Mouse (Mus musculus) forebrain, embryonic 14.5 days (tissue): ENCODE results near the gene Fdx1. TPM values are rescaled to one million over a fixed set of nuclear protein-coding genes. Genes with fewer than 3 reads are reported as not detected.

Experiments
- ATAC-seq: fragments of 200-750 bp; cut with Nextera tagmentation; 2 replicates; pipeline ENCODE4 v1.8.0; 2017; ENCODE audit warnings: mild to moderate bottlenecking, moderate library complexity
- DNase-seq: peaks from one replicate; pipeline ENCODE4 v3.0.0-alpha.2; 2015; ENCODE audit warnings: low spot score
- H3K27ac ChIP-seq: fragments of 300-500 bp; sonication (generic); 2 replicates; pipeline ENCODE4 v1.5.1; 2014; ENCODE audit warnings: low read depth, mild to moderate bottlenecking, control low read depth, low read length, moderate library complexity
- H3K27me3 ChIP-seq: fragments of 300-500 bp; sonication (generic); replicated peaks from 2 replicates; pipeline ENCODE4 v1.6.1; 2014; ENCODE audit warnings: low read length, control low read depth, mixed read lengths; ENCODE audit not compliant: control insufficient read depth, insufficient read depth
- H3K36me3 ChIP-seq: fragments of 300-500 bp; sonication (generic); 2 replicates; pipeline ENCODE4 v1.6.1; 2014; ENCODE audit warnings: low read length, control low read depth; ENCODE audit not compliant: control insufficient read depth, insufficient read depth
- H3K4me1 ChIP-seq: fragments of 300-500 bp; sonication (generic); 2 replicates; pipeline ENCODE4 v1.6.1; 2014; ENCODE audit warnings: antibody characterized with exemption, low read length, control low read depth; ENCODE audit not compliant: control insufficient read depth, insufficient read depth
- H3K4me2 ChIP-seq: fragments of 300-500 bp; sonication (generic); 2 replicates; pipeline ENCODE4 v1.6.1; 2014; ENCODE audit warnings: mild to moderate bottlenecking, control low read depth, low read length
- H3K4me3 ChIP-seq: fragments of 300-500 bp; sonication (generic); 2 replicates; pipeline ENCODE4 v1.5.1; 2014; ENCODE audit warnings: low read depth, low read length, control low read depth
- H3K9ac ChIP-seq: fragments of 300-500 bp; sonication (generic); 2 replicates; pipeline ENCODE4 v1.6.1; 2014; ENCODE audit warnings: mild to moderate bottlenecking, low read length, control low read depth, moderate library complexity
- H3K9me3 ChIP-seq: fragments of 300-500 bp; sonication (generic); replicated peaks from 2 replicates; pipeline ENCODE4 v1.6.1; 2016; ENCODE audit warnings: low read length, control low read depth, mixed read lengths; ENCODE audit not compliant: control insufficient read depth
- WGBS: fragments of 180-500 bp; shearing (Covaris S2); extraction: QIAGEN DNeasy Blood & Tissue Kit; methylation state at CpG from one replicate; pipeline ENCODE4 v1.1.7; 2014; 5-methylcytosine and 5-hydroxymethylcytosine counted together
- polyA plus RNA-seq: library from polyadenylated mRNA; unstranded; fragments of >200 nt; fragmentation: Nextera tagmentation; extraction: Ambion mirVana; gene quantifications from 2 replicates; pipeline ENCODE4 v1.2.1, GENCODE M21; 2014

The Fdx1 gene
- 50.7 and 55.1 TPM in 2 replicates for polyA plus RNA-seq

DNA sequence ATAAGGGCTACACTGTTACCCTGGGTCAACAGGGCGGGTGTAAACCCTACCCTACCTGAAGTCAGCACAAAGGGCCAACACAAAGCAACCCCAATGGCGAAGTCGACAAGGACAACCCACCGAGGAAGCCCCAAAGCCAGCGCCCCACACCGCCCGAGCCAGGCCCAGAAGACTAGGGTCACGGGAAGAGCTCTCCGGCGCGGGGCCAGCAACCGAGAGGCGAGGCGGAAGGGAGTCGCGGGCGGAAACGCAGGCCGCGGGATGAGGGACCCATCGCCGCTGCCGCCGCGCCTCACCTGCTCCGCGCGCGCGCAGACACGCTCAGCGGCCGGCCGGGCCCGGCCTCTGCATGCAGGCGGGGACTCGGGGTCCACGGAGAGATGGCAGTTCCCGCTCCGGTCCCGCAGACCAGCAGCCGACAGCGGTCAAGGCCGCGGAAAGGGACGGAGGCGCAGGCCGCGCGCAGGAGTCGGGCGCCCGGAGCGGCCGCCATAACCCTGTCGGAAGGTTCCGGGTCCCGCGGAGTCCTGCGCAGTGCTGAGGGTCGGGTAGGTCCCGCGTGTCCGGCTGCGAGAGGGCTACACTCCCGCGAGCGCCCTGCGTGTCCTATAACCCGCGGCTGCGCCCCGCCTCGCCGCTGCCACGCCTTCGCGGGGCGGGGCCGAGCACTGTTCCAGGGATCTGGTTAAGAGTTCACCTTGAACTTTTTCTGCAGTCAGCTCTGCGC, at the start of gene Fdx1:
TSS of gene Fdx1 (minus strand) at position 582 of the 727 bp plus-strand sequence.
- Histone ChIP-seq H3K4me3 (peak within 1 kb of the TSS; percentile 81), H3K4me1 (peaks cover 18% of the 10 kb centered on the region), H3K4me2 (peak within 1 kb of the TSS; percentile 73), H3K27ac (peak within 1 kb of the TSS; percentile 58), H3K9me3 (no peaks in the 10 kb centered on the region), H3K9ac (peak within 1 kb of the TSS; percentile 87), H3K27me3 (no peaks in the 10 kb centered on the region), H3K36me3 (no peaks in the 10 kb centered on the region)
- ATAC-seq: peak; percentile 91
- WGBS: under 1% methylated on average over 80 of the region's 81 CpGs
- peak; percentile 58 for DNase-seq

DNA sequence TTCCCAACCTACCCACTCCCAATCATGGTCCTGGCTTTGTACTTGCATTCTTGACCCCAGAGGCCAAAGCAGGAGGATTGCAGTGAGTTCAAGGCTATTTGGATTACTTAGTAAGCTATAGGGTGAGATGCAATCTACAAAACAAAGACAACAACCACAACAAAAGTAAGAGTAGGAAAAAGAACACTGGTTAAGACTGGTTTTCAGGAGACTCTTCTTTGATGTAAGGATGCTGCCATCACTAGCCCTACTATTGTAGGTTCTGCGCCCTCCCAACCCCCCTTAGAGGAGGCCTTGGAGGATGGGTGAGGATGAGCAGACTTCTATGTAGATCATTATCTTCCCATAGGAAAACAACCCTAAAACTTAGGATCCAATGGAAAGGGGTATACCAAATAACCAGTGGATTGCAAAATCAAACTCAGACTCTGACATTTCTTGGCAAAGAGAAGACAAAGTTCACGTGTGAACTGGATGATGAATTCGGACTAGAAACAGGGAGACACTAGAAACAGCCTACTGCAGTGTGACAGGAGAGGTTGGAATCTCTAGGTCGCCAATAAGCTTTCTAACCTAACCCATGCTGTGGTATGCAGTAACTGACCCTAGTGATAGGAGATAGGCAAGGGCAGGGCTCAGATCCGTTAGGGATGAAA, 49.6 kb upstream of the Fdx1 start:
- ATAC-seq (no peak), DNase-seq (no peak)
- Histone ChIP-seq H3K27me3 (no peaks in the 10 kb centered on the region), H3K9me3 (no peaks in the 10 kb centered on the region), H3K36me3 (no peaks in the 10 kb centered on the region), H3K4me1 (no peaks in the 10 kb centered on the region), H3K27ac (no peak overlapping the region), H3K9ac (no peak overlapping the region), H3K4me2 (no peak overlapping the region), H3K4me3 (no peak overlapping the region)
- WGBS: 89% methylated on average over 5 of the region's 5 CpGs

DNA sequence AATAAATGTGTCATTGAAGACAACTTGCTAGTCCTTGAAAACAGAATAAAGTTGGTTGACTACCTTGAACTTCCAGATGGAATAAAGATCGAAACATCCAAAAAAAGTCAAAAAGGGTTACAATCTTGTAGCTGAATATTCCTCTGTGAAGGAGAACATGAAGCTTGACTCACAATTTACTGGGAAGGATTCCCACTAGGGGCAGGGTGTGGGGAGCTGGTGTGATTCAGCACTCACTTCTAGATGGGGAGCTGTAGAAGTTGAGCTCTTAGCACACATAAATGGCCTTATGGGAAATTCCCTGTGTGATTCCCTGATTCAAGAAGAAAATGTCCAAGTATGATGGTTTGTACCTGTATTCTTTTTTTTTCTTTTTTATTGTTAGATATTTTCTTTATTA, 49.0 kb upstream of the Fdx1 start:
- Histone ChIP-seq H3K4me2 (no peak overlapping the region), H3K27me3 (no peaks in the 10 kb centered on the region), H3K4me1 (no peaks in the 10 kb centered on the region), H3K9ac (no peak overlapping the region), H3K4me3 (no peak overlapping the region), H3K36me3 (no peaks in the 10 kb centered on the region), H3K9me3 (no peaks in the 10 kb centered on the region), H3K27ac (no peak overlapping the region)
- DNase-seq (no peak), ATAC-seq (no peak)
- WGBS: 97% methylated on average over 1 of the region's 1 CpGs

DNA sequence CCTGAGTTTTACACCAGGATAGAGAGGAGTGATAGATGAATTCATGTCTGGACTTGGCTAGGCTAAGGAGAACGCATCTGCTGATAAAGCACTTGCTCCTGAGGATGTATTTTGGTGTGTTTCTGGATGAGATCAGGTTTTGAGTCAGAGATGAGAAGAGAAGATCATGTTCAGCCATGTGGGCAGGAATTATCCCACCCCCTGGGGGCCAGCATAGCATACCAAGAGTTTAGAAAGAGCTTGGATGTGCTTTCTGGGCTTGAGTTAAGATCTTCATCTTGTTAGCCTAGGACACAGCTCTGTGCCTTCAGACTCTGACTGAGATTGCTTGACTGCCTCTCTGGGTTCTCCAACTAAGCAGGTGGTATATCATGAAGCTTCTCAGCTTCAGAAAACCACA, 45.2 kb upstream of the Fdx1 start:
- H3K27ac ChIP-seq: no peak overlapping the region
- H3K27me3 ChIP-seq: no peaks in the 10 kb centered on the region
- H3K9ac ChIP-seq: no peak overlapping the region

DNA sequence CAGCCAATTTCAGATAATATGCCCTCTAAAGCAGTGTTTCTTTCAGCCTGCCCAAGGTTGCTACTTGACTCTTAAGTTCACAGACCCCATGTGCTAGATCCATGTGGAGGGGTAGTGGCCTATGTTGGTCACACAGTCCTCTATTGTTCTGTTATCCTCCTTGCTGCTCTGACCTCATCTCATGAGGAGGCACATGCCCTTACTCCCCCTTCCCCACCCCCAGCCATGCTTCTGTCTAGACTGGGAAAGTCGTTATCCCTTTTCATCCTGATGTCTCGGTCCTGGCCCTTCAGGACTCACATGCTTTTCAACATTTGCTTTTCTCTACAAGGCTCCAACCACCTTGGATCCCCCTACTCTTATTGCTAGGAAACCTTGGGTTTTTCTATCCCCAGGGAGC, 44.0 kb upstream of the Fdx1 start:
- no peak overlapping the region for H3K27ac ChIP-seq
- ATAC-seq: no peak
- H3K9ac ChIP-seq: no peak overlapping the region
- H3K36me3 ChIP-seq: no peaks in the 10 kb centered on the region
- no peak for DNase-seq
- no peaks in the 10 kb centered on the region for H3K9me3 ChIP-seq
- no peaks in the 10 kb centered on the region for H3K27me3 ChIP-seq
- H3K4me2 ChIP-seq: no peak overlapping the region
- no peaks in the 10 kb centered on the region for H3K4me1 ChIP-seq
- no peak overlapping the region for H3K4me3 ChIP-seq
- 27% methylated on average over 2 of the region's 2 CpGs for WGBS

More for the DNA sequence above, 45.2 kb upstream of the Fdx1 start:
- DNase-seq (no peak), ATAC-seq (no peak)
- Histone ChIP-seq H3K4me2 (no peak overlapping the region), H3K36me3 (no peaks in the 10 kb centered on the region), H3K4me3 (no peak overlapping the region), H3K4me1 (no peaks in the 10 kb centered on the region), H3K9me3 (no peaks in the 10 kb centered on the region)
- WGBS: 80% methylated on average over 1 of the region's 1 CpGs

DNA sequence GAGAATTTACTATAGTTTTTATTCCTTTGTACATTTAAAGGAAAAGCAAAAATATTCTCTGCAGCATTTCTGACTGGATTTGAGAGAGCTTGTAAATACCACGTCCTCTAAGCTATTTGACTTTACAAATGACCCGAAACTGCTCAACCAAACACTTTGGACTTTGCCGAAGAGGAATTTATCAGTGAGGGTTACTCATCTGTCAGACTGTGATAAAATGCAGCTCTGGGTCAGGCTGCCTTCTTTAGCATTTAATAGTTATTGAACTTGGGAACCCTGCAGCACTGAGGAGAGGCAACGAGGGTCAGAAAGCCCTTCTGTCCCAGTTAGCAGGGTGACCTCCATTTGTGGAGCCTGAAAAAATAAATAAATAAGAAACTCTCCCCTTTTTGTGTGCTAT, 40.1 kb upstream of the Fdx1 start:
- Histone ChIP-seq H3K9ac (no peak overlapping the region), H3K4me3 (no peak overlapping the region), H3K4me1 (no peaks in the 10 kb centered on the region), H3K4me2 (no peak overlapping the region), H3K27me3 (no peaks in the 10 kb centered on the region), H3K9me3 (no peaks in the 10 kb centered on the region), H3K27ac (no peak overlapping the region), H3K36me3 (no peaks in the 10 kb centered on the region)
- 90% methylated on average over 4 of the region's 4 CpGs for WGBS
- ATAC-seq: no peak
- no peak for DNase-seq

DNA sequence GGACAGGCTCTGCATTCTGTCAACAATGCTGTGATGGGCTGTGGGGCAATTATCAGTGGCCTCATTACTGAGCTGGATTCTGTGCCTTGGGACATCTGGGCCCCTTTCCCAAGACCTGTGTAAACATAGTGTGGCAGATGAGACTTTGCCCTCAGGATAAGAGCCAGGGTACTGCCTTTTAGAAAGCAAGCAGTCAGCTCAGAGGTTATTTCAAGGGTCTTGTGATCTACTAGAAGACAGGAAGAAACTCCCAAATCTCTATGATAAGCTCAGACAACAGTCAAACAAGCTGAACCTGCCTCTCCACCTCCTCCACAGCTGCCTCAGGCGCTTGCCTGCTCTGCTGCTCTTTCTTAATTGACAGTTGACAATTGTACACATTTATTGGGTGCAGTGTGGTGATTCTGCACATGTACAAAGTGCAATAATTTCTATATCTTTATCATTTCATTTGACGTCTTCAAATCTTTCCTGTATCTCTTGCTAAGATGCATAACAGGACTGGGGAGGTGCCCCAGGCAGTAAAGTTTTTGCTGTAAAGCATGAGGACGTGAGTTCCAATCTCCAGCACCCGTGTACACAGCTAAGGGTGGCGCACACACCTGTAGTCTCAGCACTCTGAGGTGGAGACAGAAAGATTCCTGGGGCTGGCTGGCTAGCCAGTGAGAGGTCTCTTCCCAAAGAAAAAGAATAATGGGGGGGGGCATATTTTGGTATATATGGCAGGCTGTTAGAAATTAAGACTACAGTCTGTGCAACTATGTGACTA, 32.2 kb upstream of the Fdx1 start:
- no peak overlapping the region for H3K27ac ChIP-seq
- no peak overlapping the region for H3K9ac ChIP-seq
- 80% methylated on average over 5 of the region's 5 CpGs for WGBS
- H3K4me1 ChIP-seq: no peaks in the 10 kb centered on the region
- H3K4me3 ChIP-seq: no peak overlapping the region
- ATAC-seq (no peak), DNase-seq (no peak)
- no peaks in the 10 kb centered on the region for H3K27me3 ChIP-seq
- no peak overlapping the region for H3K4me2 ChIP-seq
- H3K36me3 ChIP-seq: no peaks in the 10 kb centered on the region
- no peaks in the 10 kb centered on the region for H3K9me3 ChIP-seq

DNA sequence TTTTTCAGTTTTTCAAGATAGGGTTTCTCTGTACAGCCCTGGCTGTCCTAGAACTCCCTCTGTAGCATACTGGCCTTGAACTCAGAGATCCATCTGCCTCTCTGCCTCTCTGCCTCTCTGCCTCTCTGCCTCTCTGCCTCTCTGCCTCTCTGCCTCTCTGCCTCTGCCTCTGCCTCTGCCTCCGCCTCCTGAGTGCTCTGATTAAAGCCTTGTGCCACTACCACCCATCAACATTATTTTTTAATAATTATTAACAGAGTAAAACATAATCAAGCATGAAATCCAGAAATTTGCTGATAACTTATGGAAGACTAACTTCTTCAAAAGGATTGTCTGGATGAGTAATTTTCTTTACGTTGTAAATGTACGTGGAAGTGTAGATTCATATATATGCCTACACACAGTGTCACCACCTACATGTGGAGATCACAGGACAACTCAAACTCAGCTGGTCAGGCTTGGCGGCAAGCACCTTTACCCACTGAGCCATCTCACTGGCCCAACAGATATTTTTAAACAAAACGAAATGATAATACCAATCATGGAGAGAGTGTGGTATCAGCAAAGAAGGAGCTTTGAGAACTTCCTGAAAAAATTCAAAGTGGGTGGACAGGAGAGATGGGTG, 31.4 kb upstream of the Fdx1 start:
- no peaks in the 10 kb centered on the region for H3K36me3 ChIP-seq
- WGBS: 97% methylated on average over 5 of the region's 5 CpGs
- ATAC-seq (no peak), DNase-seq (no peak)
- no peak overlapping the region for H3K27ac ChIP-seq
- no peak overlapping the region for H3K4me3 ChIP-seq
- H3K27me3 ChIP-seq: no peaks in the 10 kb centered on the region
- no peaks in the 10 kb centered on the region for H3K4me1 ChIP-seq
- H3K4me2 ChIP-seq: no peak overlapping the region
- H3K9me3 ChIP-seq: no peaks in the 10 kb centered on the region
- H3K9ac ChIP-seq: no peak overlapping the region
